Mouse (Mus musculus) frontal cortex, postnatal 36 days (tissue): ENCODE data around the gene Apbb2.
A peak's percentile ranks its signal among the peaks of the same experiment; 100 is the strongest.

Experiments
- DNase-seq, 2 experiments: peaks; one replicate each; pipeline ENCODE4 v3.0.0; 2022; ENCODE audit warnings: low spot score in 2 of 2

Apbb2 gene

GRCm38 (mm10) chr5:66618597-66618996 lies at the start of gene Apbb2:
TSS of gene Apbb2 (minus strand) at chr5:66618784.
- peak; percentile 93 to 96 for DNase-seq

DNA sequence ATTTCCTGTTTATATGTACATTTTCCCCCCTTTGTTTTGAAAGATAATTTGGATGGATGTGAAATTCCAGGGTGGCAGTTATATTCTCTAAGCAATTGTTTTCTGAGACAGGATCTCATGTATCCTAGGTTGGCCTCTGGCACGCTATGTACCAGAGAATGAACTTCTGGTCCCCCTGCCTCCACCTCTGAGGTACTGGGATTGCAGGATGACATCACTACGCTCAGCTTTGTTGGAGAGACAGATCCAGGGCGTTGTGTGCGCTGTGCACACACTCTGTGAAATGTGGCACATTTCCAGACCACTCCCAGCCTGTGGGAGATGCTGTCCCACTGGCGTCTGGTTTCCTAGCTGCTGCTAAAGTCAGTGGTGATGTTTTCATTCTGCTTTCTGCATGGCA lies 35.6 kb upstream of the Apbb2 start:
- no peak for DNase-seq

GRCm38 (mm10) chr5:66647504-66647903 lies 28.9 kb upstream of the Apbb2 start:
- DNase-seq = no peak

DNA sequence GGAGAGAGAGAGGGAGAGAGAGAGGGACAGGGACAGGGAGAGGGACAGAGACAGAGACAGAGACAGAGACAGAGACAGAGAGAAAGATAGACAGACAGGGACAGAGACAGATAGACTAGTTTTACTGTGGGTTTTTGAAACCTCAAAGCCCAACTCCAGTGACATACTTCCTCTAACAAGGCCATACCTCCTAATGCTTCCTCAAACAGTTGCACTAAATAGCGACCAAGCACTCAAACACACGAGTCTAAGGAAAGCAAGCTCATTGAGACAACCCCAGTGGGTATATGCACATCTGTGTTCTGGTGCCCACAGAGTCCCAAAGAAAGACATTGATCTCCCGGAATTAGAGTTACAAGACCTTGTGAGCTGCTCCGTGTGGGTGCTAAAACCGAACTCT lies 24.7 kb upstream of the Apbb2 start:
- no peak for DNase-seq

DNA sequence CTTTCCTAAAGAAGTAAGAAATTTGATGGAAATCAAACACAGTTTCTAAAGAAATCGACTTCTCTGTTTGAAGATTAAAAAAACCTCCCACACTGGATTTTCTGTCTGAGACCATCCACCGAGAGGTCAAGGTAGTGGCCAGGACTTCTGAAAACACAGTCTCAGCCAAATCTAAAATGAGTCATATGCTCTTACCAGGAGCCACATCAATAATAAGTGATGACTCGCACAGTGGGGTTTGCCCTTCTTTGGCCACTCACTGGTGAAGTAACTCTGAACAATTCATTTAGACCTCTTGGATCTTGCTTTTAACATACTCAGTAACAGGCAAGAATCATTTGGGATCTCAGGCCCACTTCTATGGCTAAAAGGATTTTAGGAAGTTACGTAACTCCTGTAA lies 23.6 kb upstream of the Apbb2 start:
- no peak for DNase-seq

DNA sequence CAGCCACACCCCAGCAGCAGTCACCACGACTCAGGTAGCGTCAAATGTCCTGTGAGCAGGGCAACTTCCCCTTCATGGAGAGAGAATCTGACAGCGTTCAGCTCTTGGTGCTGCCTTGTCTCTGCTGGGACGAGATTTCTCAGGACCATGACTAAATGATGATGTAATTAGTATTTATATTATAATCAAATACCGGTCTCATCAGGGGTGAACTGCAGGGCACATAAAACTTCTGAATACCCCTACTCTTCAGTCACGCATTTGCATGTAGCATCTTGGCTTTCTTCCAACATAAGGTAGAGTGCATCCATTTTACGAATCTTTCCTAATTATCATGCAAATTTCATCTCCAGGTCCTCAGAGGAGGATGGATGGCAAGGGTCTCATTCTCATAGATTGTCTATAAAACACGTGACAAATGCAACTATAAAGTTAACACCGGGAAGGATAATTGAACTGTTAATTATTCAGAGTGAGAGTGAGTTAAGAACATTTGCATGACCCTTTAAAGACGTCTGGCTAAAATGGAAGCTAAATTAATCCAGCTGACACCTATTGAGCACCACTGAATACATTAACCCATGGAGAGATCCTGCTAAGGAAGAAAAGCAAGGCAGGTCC lies 17.0 kb upstream of the Apbb2 start:
- DNase-seq = no peak

GRCm38 (mm10) chr5:66627805-66628204 lies 9.2 kb upstream of the Apbb2 start:
- no peak for DNase-seq

DNA sequence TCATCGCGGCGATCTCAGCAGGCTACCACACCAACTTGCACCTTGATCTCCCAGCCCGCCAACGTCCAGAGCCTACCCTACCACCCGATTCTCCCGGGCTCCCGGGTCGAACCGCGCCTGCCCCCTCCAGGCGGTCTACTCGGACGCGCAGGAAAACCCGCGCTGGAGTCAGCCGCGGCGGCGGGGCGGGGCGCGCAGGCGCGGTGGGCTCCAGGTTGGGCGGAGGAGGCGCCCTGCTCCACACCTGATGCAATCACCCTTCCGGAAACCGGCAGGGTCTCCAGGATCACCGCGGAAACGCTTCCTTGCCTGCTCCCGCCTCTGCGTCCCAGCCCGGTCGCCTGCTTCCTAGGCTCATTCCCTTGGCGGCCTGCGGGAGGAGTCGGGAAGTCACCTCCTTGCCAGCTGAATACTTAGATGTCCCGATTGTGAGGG lies 1.6 kb upstream of the Apbb2 start:
- peak; percentile 84 to 88 for DNase-seq

GRCm38 (mm10) chr5:66619675-66620074 lies 1.1 kb upstream of the Apbb2 start:
- no peak for DNase-seq

DNA sequence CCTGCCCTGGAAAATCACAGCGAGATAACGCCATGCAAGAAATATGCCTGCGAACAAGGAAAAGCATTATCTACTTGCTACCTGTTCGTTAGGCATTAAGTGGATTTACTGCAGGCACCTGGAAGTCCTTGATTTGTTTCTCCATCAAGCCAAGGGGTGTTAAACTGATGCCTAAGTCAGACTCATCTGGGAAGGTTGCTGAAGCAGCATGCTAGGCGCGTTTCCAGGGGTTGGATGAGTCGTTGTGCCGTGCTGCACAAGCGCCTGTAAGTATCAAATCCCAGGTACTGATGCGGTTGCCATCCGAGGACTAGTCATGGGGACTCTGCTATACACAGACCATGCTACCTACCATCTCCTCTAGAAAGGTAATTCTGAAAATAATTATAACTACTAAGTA lies 611 bp upstream of the Apbb2 start:
- no peak for DNase-seq

DNA sequence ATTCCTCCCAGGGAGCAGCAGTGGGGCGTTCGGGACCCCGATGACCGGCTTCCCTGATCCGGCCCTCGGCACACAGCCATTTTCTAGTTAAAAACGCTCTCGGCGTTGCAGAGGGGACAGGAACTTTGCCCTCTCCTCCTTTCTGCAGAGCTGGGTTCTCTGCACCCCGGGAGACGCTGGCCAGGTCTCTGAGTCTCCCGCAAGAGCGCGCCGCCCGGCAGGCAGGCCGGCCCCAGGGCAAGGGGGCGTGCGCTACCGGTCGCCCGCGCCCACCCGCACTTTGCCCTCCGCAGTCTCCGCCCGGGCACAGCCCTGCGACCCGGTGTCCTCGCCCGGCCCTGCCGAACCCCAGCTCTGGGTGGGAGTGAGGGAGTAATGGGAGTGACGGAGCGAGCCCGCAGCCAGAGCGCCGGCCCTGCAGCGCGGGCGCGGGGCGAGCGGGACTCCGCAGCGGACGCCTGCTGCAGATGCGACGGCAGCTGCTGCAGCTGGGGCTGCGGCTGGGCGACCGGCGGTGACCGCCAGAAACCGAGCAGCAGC lies 593 bp downstream of the Apbb2 start:
- no peak for DNase-seq

DNA sequence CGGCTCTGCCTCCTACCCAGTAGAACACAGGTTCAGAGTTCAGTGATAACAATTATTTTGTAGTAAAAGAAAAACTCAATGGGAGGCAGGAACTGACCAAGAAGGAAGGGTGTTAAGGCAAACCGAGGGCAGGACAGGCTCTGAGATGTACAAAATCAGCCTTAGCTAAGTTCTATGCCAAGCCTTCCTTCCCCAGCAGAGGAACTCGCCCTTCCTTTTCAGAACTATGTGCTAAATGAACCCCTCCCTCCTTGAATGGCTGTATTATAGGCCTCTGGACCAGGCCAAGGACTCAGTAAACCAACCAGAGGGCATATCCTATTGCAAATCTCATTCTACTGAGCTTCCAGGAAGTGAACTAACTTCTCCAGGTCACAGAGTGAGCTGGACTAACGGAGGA lies 3.6 kb downstream of the Apbb2 start:
- DNase-seq = no peak

DNA sequence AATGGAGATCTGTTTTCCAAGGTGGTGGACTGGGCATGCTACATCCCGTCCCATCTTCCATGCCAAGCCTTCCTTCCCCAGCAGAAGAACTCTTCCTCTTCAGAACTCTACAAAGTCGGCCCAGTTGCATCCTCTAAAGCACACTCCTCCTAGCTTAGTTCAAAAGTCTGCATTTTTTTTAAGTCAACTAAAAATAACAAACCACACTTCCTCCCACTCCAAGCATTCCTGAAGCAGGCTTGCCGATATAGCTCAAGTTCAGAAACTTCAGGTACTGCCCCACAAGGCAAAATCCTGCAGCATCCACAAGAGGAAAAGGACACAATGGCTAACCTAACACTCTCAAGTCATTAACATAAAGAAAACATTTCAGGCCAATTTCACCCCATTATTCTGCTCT lies 4.9 kb downstream of the Apbb2 start:
- DNase-seq = no peak

GRCm38 (mm10) chr5:66612964-66613363 lies 5.6 kb downstream of the Apbb2 start:
- DNase-seq = no peak

- DNase-seq = no peak
These were observed 6.7 kb downstream of the Apbb2 start for GRCm38 (mm10) chr5:66611851-66612250.

DNA sequence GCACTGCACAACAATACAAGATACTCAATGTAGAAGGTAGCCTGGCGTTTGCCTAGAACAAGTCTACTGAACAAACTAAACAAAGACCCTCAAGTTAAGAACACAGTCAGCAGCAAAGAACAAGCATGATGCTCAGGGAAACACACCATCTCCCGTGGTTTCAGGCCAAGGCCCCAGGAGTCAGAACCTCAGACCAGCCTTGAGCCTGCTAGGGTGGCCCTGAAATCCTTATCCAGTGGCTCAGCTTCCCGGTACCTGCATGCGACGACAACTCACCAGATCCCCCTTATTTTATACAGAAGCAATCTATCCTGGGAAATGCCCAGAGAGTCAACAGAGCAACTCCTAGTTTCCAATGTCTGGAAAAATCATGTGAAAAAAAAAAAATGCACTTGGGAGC lies 7.2 kb downstream of the Apbb2 start:
- no peak for DNase-seq

- DNase-seq = no peak
These were observed 8.3 kb downstream of the Apbb2 start for GRCm38 (mm10) chr5:66610270-66610669.

DNA sequence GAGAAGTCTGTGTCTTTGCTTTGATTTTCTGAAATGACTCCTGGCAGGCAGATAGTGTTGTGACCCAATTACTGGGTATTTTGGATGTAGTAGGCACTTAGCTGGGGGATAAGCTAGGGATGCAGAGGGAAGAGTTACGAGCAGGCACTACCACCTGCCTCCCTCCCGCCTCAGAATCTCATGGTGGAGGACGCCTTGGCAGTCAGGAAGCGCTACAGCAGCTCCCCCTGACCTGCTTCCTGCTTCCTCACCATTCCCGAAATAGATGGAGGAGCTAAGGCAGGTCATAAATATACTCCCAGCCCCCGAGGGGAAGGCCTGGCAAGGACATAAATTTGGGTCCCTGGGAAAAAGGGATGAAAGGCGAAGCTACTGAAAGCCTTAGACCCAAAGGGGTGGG lies 9.3 kb downstream of the Apbb2 start:
- peak in 1 of 2 experiments; percentile 56 for DNase-seq

DNA sequence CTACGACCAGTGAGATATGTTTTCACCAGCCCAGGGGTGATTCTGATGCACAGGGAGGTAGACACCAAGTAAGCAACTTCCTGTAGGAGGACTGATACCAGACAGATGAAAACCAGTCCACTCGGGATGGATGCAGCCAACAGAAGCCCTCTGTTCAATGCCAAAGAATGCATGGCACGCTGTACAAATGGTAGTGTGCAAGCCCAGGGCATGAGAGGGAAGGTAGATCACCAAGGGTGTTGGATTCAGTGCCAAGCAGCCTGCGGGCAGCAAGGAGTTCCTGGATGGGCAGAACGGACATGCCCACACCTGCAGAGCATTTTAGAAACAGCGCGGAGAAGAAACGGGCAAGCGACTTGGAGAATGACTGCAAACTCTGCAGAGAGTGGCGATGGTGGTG lies 10.8 kb downstream of the Apbb2 start:
- DNase-seq = no peak

DNA sequence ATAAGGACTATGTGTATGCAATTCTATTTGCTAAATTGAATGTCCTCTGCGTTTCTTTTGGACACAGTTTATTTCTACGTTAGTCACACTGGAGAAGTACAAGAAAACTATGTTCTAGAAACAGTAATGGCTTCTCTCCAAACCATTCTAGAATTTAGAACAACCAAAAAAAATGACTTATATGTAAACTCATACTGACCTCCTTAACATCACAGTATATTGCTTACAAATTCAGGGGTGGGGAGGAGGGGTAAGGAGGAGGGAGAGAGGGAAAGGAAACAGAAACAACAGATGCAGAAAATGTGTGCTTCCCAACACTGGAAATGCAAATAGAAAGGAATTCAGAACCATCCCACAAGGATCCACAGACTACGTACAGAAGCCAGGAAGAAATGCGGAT lies 11.4 kb downstream of the Apbb2 start:
- DNase-seq = no peak

GRCm38 (mm10) chr5:66605636-66606035 lies 12.9 kb downstream of the Apbb2 start:
- peak in 1 of 2 experiments; percentile 49 for DNase-seq

DNA sequence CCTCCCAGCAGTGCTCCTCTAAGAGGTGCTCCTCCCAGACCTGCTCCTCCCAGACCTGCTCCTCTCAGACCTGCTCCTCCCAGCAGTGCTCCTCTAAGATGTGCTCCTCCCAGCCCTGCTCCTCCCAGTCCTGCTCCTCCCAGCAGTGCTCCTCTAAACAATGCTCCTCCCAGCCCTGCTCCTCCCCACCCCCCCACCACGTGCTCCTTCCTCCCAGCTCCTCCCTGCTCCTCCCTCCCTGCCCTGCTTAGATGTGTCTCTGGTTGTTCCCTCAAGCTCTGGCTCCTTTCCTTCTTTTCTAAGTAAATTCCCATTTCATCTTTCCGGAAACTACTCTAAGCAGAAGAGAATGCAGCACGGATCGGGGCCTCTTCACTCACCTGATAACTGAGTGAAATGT lies 14.2 kb downstream of the Apbb2 start:
- no peak for DNase-seq

DNA sequence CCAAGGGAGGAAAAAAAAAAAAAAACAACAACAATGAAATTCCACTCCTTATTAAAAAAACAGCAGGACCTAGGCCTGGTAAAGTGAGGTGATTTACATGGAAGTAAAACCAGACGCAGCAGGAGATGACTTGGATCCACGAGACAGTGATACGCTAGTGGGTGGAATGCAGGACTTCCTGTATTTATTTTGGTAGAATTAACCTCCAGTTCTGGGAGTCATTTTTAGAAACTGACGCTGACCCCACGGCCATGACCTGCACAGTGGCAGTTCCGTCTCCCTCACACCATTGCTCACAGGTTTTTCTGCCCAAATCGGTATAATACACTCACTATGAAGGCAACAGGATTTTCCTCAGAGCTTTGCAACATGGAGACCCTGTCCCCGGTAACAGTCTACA lies 14.8 kb downstream of the Apbb2 start:
- no peak for DNase-seq

DNA sequence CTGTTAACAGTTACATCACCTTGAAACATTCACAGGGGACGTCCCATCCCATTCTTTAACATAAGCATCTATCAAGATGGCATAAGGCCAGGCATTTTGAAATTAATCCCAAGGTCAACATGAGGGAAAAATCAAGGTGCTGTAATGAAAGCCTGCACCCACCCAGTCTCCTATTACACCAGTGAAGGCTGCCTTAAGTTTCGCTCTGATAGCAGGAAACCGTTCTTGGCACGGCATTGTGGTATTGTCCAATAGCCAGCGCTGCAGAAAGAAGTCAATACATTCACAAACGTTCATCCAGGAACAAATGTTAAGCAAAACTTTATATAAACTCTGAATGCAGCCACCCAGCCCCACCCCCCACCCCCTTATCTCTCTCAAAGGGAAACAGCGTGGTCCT lies 15.4 kb downstream of the Apbb2 start:
- no peak for DNase-seq
